Mouse (Mus musculus): Measurements from ENCODE around the gene Tmem82. TPM values are rescaled to one million over a fixed set of nuclear protein-coding genes. Genes with fewer than 3 reads are reported as not detected.

The Tmem82 gene
- total RNA-seq, 2 experiments from 2014 or later = 0.53 to 0.63 TPM

- DNase-seq (ENCODE audit: low spot score in 2 of 2) = peak; percentile 52 to 53
Measured at GRCm38 (mm10) chr4:141617299-141617698, 1.1 kb downstream of the Tmem82 start.

- no peak for DNase-seq (ENCODE audit: low spot score in 2 of 2)
Measured at GRCm38 (mm10) chr4:141616811-141617210, 1.6 kb downstream of the Tmem82 start.

- DNase-seq (ENCODE audit: low spot score in 2 of 2) = no peak
Measured at GRCm38 (mm10) chr4:141614946-141615345, 3.5 kb downstream of the Tmem82 start.

GRCm38 (mm10) chr4:141609538-141609937 is 8.9 kb downstream of the Tmem82 start:
- no peak for DNase-seq (ENCODE audit: low spot score in 2 of 2)

- DNase-seq (ENCODE audit: low spot score in 2 of 2) = no peak
Measured at GRCm38 (mm10) chr4:141605861-141606260, 12.6 kb downstream of the Tmem82 start, which contains the start of gene Fblim1. Gene Fblim1, minus strand, starts transcription at chr4:141606096.

- no peak for DNase-seq (ENCODE audit: low spot score in 2 of 2)
Measured at GRCm38 (mm10) chr4:141605421-141605820, 13.0 kb downstream of the Tmem82 start.

GRCm38 (mm10) chr4:141604493-141604892 is 13.9 kb downstream of the Tmem82 start:
- DNase-seq (ENCODE audit: low spot score in 2 of 2) = no peak

GRCm38 (mm10) chr4:141603921-141604320 is 14.5 kb downstream of the Tmem82 start:
- DNase-seq (ENCODE audit: low spot score in 2 of 2) = no peak

- no peak for DNase-seq (ENCODE audit: low spot score in 2 of 2)
Measured at GRCm38 (mm10) chr4:141602523-141603223, 15.8 kb downstream of the Tmem82 start.

GRCm38 (mm10) chr4:141601148-141601862 is 17.1 kb downstream of the Tmem82 start:
- no peak for DNase-seq (ENCODE audit: low spot score in 2 of 2)

- no peak for DNase-seq (ENCODE audit: low spot score in 2 of 2)
Measured at GRCm38 (mm10) chr4:141600364-141600763, 18.1 kb downstream of the Tmem82 start.

GRCm38 (mm10) chr4:141599251-141600141 is 18.9 kb downstream of the Tmem82 start:
- DNase-seq (ENCODE audit: low spot score in 2 of 2) = no peak

GRCm38 (mm10) chr4:141598894-141599250 is 19.6 kb downstream of the Tmem82 start:
- no peak for DNase-seq (ENCODE audit: low spot score in 2 of 2)

GRCm38 (mm10) chr4:141598199-141598893 is 20.1 kb downstream of the Tmem82 start:
- DNase-seq (ENCODE audit: low spot score in 2 of 2) = no peak

GRCm38 (mm10) chr4:141596700-141597328 is 21.6 kb downstream of the Tmem82 start:
- no peak for DNase-seq (ENCODE audit: low spot score in 2 of 2)

GRCm38 (mm10) chr4:141595605-141596268 is 22.7 kb downstream of the Tmem82 start:
- no peak for DNase-seq (ENCODE audit: low spot score in 2 of 2)

- no peak for DNase-seq (ENCODE audit: low spot score in 2 of 2)
Measured at GRCm38 (mm10) chr4:141595138-141595537, 23.3 kb downstream of the Tmem82 start.

- DNase-seq (ENCODE audit: low spot score in 2 of 2) = no peak
Measured at GRCm38 (mm10) chr4:141591547-141591946, 26.9 kb downstream of the Tmem82 start.

GRCm38 (mm10) chr4:141583919-141584318 is 34.5 kb downstream of the Tmem82 start:
- no peak for DNase-seq (ENCODE audit: low spot score in 2 of 2)

GRCm38 (mm10) chr4:141581051-141581450 is 37.4 kb downstream of the Tmem82 start:
- DNase-seq (ENCODE audit: low spot score in 2 of 2) = no peak
